In the genomic region with DNA sequence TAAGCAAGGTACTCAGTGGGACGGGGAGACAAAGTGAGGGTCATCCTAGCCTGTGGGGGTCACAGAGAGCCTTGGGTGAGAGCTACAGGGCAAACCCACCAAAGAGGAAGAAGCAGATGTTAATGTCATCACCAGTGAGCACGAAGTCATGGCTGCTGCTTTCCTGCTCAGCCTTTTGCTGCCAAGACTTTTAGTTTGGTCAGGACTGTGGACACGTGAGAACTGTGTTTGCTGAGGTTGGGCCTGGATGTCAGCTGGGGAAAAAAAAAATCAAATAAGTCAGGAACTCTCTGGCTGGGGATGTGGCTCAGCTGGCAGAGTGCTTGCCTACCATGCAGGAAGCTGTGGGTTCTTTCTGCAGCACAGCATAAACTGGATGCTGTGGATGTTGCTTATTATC, we compare ENCODE assay signal across 23 mouse cellular contexts.
DNase-seq lines count a peak whose midpoint lies in the region; ATAC-seq and TF ChIP-seq lines count a peak whose summit lies in the region.
"Had no signal": no experiment of that assay in that cellular context is flagged by ENCODE, and none has a peak within 500 bp of the region (broad histone marks: within the 10 kb centered on the region; RNA-seq: fewer than 3 reads in every experiment).

No protein-coding gene starts in this region.

- ATAC-seq in lung, embryonic 14.5 days (ENCODE audit: insufficient read depth) = no peak
- ATAC-seq in common myeloid progenitor, adult 5-6 weeks (replicated peaks; ENCODE audit: low read depth, poor library complexity, severe bottlenecking) = peak; percentile 61
- ATAC-seq: CD4-positive, CD25-positive, alpha-beta regulatory T cell, adult 4 months; forebrain, embryonic 16.5 days; midbrain, embryonic 13.5 days had no signal

- no peaks in the 10 kb centered on the region for H3K79me2 ChIP-seq in macrophage (ENCODE audit: inconsistent target)

- no peak overlapping the region for H3K4me3 ChIP-seq in lung, embryonic 14.5 days (ENCODE audit: low read depth, low read length)
- H3K4me3 ChIP-seq in macrophage (ENCODE audit: inconsistent target) = no peak overlapping the region
- H3K4me3 ChIP-seq: heart, embryonic 12.5 days; hindbrain, embryonic 13.5 days; liver, embryonic 13.5 days; lung, embryonic 15.5 days; midbrain, embryonic 13.5 days had no signal

- 50% methylated on average over 3 of the region's 3 CpGs for WGBS in lung, embryonic 14.5 days
- 20% methylated on average over 3 of the region's 3 CpGs for WGBS in macrophage (ENCODE audit: missing documents)

- no peaks in the 10 kb centered on the region for H3K4me1 ChIP-seq in lung, embryonic 14.5 days (ENCODE audit: insufficient read depth)
- H3K4me1 ChIP-seq: liver, embryonic 13.5 days; lung, embryonic 15.5 days had no signal

- TF ChIP-seq CTCF in lung, embryonic 14.5 days (IDR thresholded peaks at IDR 0.05; ENCODE audit: low read depth) = no peak

- no peak overlapping the region for H3K9ac ChIP-seq in lung, embryonic 14.5 days
- H3K9ac ChIP-seq: heart, embryonic 12.5 days; hindbrain, embryonic 13.5 days; liver, embryonic 13.5 days; lung, embryonic 15.5 days; midbrain, embryonic 13.5 days had no signal

- no peaks in the 10 kb centered on the region for H3K27me3 ChIP-seq in lung, embryonic 14.5 days (ENCODE audit: insufficient read depth, low read length)
- H3K27me3 ChIP-seq: heart, embryonic 12.5 days; hindbrain, embryonic 13.5 days; liver, embryonic 13.5 days; lung, embryonic 15.5 days had no signal

- H3K9me3 ChIP-seq in lung, embryonic 14.5 days (ENCODE audit: low read depth, low read length) = no peaks in the 10 kb centered on the region
- H3K9me3 ChIP-seq: heart, embryonic 12.5 days; hindbrain, embryonic 13.5 days; liver, embryonic 13.5 days; lung, embryonic 15.5 days; midbrain, embryonic 13.5 days had no signal

- DNase-seq in gastrocnemius, postnatal 25 days = peak; percentile 18
- no peak for DNase-seq in gastrocnemius, postnatal 4 days (ENCODE audit: low spot score in 2 of 2)
- DNase-seq in lung, embryonic 14.5 days = peak; percentile 20
- no peak for DNase-seq in lung, postnatal 4 days
- no peak for DNase-seq in adrenal gland, postnatal 25 days
- no peak for DNase-seq in adrenal gland, adult 18-20 months (ENCODE audit: low spot score in 2 of 2)
- DNase-seq: cerebellum, adult 2 months; cerebellum, postnatal 36 days; heart, postnatal 10 days; kidney, adult 11 months; kidney, postnatal 4 days; liver, embryonic 13.5 days; lung, postnatal 36 days; spleen, adult 18-20 months; thymus, postnatal 36 days had no signal

- H3K27ac ChIP-seq in lung, embryonic 14.5 days (ENCODE audit: low read depth) = no peak overlapping the region
- H3K27ac ChIP-seq in macrophage = peak overlapping the region; percentile 69
- H3K27ac ChIP-seq: hindbrain, embryonic 13.5 days; liver, embryonic 13.5 days; lung, embryonic 15.5 days; midbrain, embryonic 13.5 days had no signal

- no peaks in the 10 kb centered on the region for H3K36me3 ChIP-seq in lung, embryonic 14.5 days (ENCODE audit: insufficient read depth)
- H3K36me3 ChIP-seq in macrophage (ENCODE audit: inconsistent target) = no peaks in the 10 kb centered on the region
- H3K36me3 ChIP-seq: heart, embryonic 12.5 days; hindbrain, embryonic 13.5 days; liver, embryonic 13.5 days; lung, embryonic 15.5 days; midbrain, embryonic 13.5 days had no signal

- no peak overlapping the region for H3K4me2 ChIP-seq in lung, embryonic 14.5 days
- H3K4me2 ChIP-seq: heart, embryonic 12.5 days; hindbrain, embryonic 13.5 days; liver, embryonic 13.5 days; lung, embryonic 15.5 days; midbrain, embryonic 13.5 days had no signal

Comparison
In these comparisons a context has a peak if more than half of its experiments do, and no peak if none do; other contexts are left out.
1. DNase-seq: peak in gastrocnemius, postnatal 25 days (single experiment) and lung, embryonic 14.5 days (single experiment); none in gastrocnemius, postnatal 4 days (0 of 2), lung, postnatal 4 days (0 of 2), adrenal gland, postnatal 25 days (single experiment) and adrenal gland, adult 18-20 months (0 of 2).